Mouse (Mus musculus) liver, embryonic 11.5 days (tissue): ENCODE data around the gene Uchl3. TPM values are rescaled to one million over a fixed set of nuclear protein-coding genes. Genes with fewer than 3 reads are reported as not detected.

Experiments used
- ATAC-seq: fragments of 200-750 bp; cut with Nextera tagmentation; replicated peaks from 2 replicates; pipeline ENCODE4 v1.8.0; 2017; ENCODE audit warnings: moderate number of reproducible peaks, mild to moderate bottlenecking, moderate TSS enrichment, moderate library complexity; ENCODE audit not compliant: low FRiP score
- DNase-seq: peaks from one replicate; pipeline ENCODE4 v3.0.0-alpha.2; 2017; ENCODE audit warnings: low spot score
- H3K27ac ChIP-seq: fragments of 300-500 bp; sonication (generic); 2 replicates; pipeline ENCODE4 v1.5.1; 2014; ENCODE audit warnings: mild to moderate bottlenecking, low read depth, low read length, control low read depth
- H3K27me3 ChIP-seq: fragments of 300-500 bp; sonication (generic); replicated peaks from 2 replicates; pipeline ENCODE4 v1.6.1; 2014; ENCODE audit warnings: low read length, mixed read lengths; ENCODE audit not compliant: control insufficient read depth, insufficient read depth
- H3K36me3 ChIP-seq: fragments of 300-500 bp; sonication (generic); 2 replicates; pipeline ENCODE4 v1.6.1; 2014; ENCODE audit warnings: mild to moderate bottlenecking, low read length, moderate library complexity, mixed read lengths; ENCODE audit not compliant: control insufficient read depth, insufficient read depth
- H3K4me1 ChIP-seq: fragments of 300-500 bp; sonication (generic); replicated peaks from 2 replicates; pipeline ENCODE4 v1.6.1; 2014; ENCODE audit warnings: low read length, mixed read lengths; ENCODE audit not compliant: control insufficient read depth, insufficient read depth
- H3K4me2 ChIP-seq: fragments of 300-500 bp; sonication (generic); 2 replicates; pipeline ENCODE4 v1.6.1; 2014; ENCODE audit warnings: mild to moderate bottlenecking, control low read depth, moderate library complexity
- H3K4me3 ChIP-seq: fragments of 300-500 bp; sonication (generic); 2 replicates; pipeline ENCODE4 v1.5.1; 2014; ENCODE audit warnings: low read depth, low read length, control low read depth
- H3K9ac ChIP-seq: fragments of 300-500 bp; sonication (generic); 2 replicates; pipeline ENCODE4 v1.6.1; 2014; ENCODE audit warnings: low read depth, low read length, control low read depth
- H3K9me3 ChIP-seq: fragments of 300-500 bp; sonication (generic); 2 replicates; pipeline ENCODE4 v1.6.1; 2016; ENCODE audit warnings: low read length, inconsistent platforms, mixed read lengths; ENCODE audit not compliant: control insufficient read depth
- WGBS: fragments of 180-500 bp; shearing (Covaris S2); extraction: QIAGEN DNeasy Blood & Tissue Kit; methylation state at CpG from one replicate; pipeline ENCODE4 v1.1.7; 2014; 5-methylcytosine and 5-hydroxymethylcytosine counted together
- polyA plus RNA-seq: library from polyadenylated mRNA; unstranded; fragments of >200 nt; fragmentation: Nextera tagmentation; extraction: Ambion mirVana; gene quantifications from 2 replicates; pipeline ENCODE4 v1.2.1, GENCODE M21; 2014

Uchl3 gene
- polyA plus RNA-seq, result 184 and 187 TPM in 2 replicates

- under 1% methylated on average over 81 of the region's 81 CpGs for WGBS
- peak within 1 kb of the TSS; percentile 94 for H3K4me3 ChIP-seq
- peak within 1 kb of the TSS; percentile 96 for H3K4me2 ChIP-seq
- H3K27ac ChIP-seq, result 0 out of 2 replicates have a peak within 1 kb of the TSS, but pooled peaks have one; percentile 16
- H3K27me3 ChIP-seq, result no peaks in the 10 kb centered on the region
- H3K9me3 ChIP-seq, result no peaks in the 10 kb centered on the region
- H3K9ac ChIP-seq, result peak within 1 kb of the TSS; percentile 70
- no peaks in the 10 kb centered on the region for H3K36me3 ChIP-seq
- ATAC-seq, result peak; percentile 90
- peak; percentile 96 for DNase-seq
- H3K4me1 ChIP-seq, result 0 out of 2 replicates have a peak, but pooled peaks cover 3% of the 10 kb centered on the region
Measured at GRCm38 (mm10) chr14:101653581-101654525, at the start of gene Uchl3. Gene Uchl3 (plus strand): TSS chr14:101653967.

GRCm38 (mm10) chr14:101605843-101606242, 47.9 kb upstream of the Uchl3 start:
- Histone ChIP-seq H3K4me3 (no peak overlapping the region), H3K4me2 (no peak overlapping the region), H3K9ac (no peak overlapping the region), H3K27ac (no peak overlapping the region), H3K27me3 (peaks cover 15% of the 10 kb centered on the region), H3K36me3 (no peaks in the 10 kb centered on the region), H3K4me1 (no peaks in the 10 kb centered on the region; the same call in 1 of the 2 replicates), H3K9me3 (no peaks in the 10 kb centered on the region)
- 58% methylated on average over 2 of the region's 2 CpGs for WGBS
- ATAC-seq (no peak), DNase-seq (no peak)

- H3K9me3 ChIP-seq, result no peaks in the 10 kb centered on the region
- peak overlapping the region; percentile 98 for H3K4me2 ChIP-seq
- H3K4me3 ChIP-seq, result peak overlapping the region; percentile 78
- peaks cover 15% of the 10 kb centered on the region for H3K27me3 ChIP-seq
- no peaks in the 10 kb centered on the region for H3K36me3 ChIP-seq
- H3K9ac ChIP-seq, result peak overlapping the region; percentile 66
- H3K27ac ChIP-seq, result no peak overlapping the region
- WGBS, result under 1% methylated on average over 62 of the region's 62 CpGs
- DNase-seq, result peak; percentile 63
- H3K4me1 ChIP-seq, result no peaks in the 10 kb centered on the region; the same call in 1 of the 2 replicates
- peak; percentile 39 for ATAC-seq
Measured at GRCm38 (mm10) chr14:101607631-101608518, 45.9 kb upstream of the Uchl3 start.

- Histone ChIP-seq H3K27me3 (peaks cover 15% of the 10 kb centered on the region), H3K27ac (no peak within 1 kb of the TSS; the same call in 1 of the 2 replicates), H3K4me3 (peak within 1 kb of the TSS; percentile 78), H3K4me1 (no peaks in the 10 kb centered on the region; the same call in 1 of the 2 replicates), H3K36me3 (no peaks in the 10 kb centered on the region), H3K9me3 (no peaks in the 10 kb centered on the region), H3K9ac (peak within 1 kb of the TSS; percentile 66), H3K4me2 (peak within 1 kb of the TSS; percentile 98)
- DNase-seq (peak; percentile 78), ATAC-seq (peak; percentile 79)
- under 1% methylated on average over 62 of the region's 62 CpGs for WGBS
Measured at GRCm38 (mm10) chr14:101608519-101609368, 45.0 kb upstream of the Uchl3 start, which contains the start of gene Tbc1d4. Gene Tbc1d4 (minus strand): TSS chr14:101609191.

GRCm38 (mm10) chr14:101610701-101611100, 43.1 kb upstream of the Uchl3 start:
- Histone ChIP-seq H3K9me3 (no peaks in the 10 kb centered on the region), H3K36me3 (no peaks in the 10 kb centered on the region), H3K4me3 (no peak overlapping the region), H3K9ac (no peak overlapping the region), H3K4me1 (no peaks in the 10 kb centered on the region; the same call in 1 of the 2 replicates), H3K27me3 (peaks cover 15% of the 10 kb centered on the region), H3K27ac (no peak overlapping the region), H3K4me2 (no peak overlapping the region)
- 81% methylated on average over 10 of the region's 10 CpGs for WGBS
- ATAC-seq (no peak), DNase-seq (no peak)

- no peak overlapping the region for H3K4me2 ChIP-seq
- H3K9me3 ChIP-seq, result no peaks in the 10 kb centered on the region
- no peak for DNase-seq
- 67% methylated on average over 1 of the region's 1 CpGs for WGBS
- H3K27me3 ChIP-seq, result peaks cover 5% of the 10 kb centered on the region
- H3K36me3 ChIP-seq, result no peaks in the 10 kb centered on the region
- H3K4me3 ChIP-seq, result no peak overlapping the region
- no peak overlapping the region for H3K9ac ChIP-seq
- H3K4me1 ChIP-seq, result no peaks in the 10 kb centered on the region
- no peak overlapping the region for H3K27ac ChIP-seq
- ATAC-seq, result no peak
Measured at GRCm38 (mm10) chr14:101613206-101613605, 40.6 kb upstream of the Uchl3 start.

GRCm38 (mm10) chr14:101616178-101616577, 37.6 kb upstream of the Uchl3 start:
- Histone ChIP-seq H3K4me2 (no peak overlapping the region), H3K9ac (no peak overlapping the region)
- WGBS, result 37% methylated on average over 9 of the region's 9 CpGs

More at GRCm38 (mm10) chr14:101616178-101616577, 37.6 kb upstream of the Uchl3 start:
- H3K36me3 ChIP-seq, result no peaks in the 10 kb centered on the region
- H3K4me3 ChIP-seq, result no peak overlapping the region
- H3K4me1 ChIP-seq, result no peaks in the 10 kb centered on the region
- DNase-seq (no peak), ATAC-seq (no peak)
- no peaks in the 10 kb centered on the region for H3K9me3 ChIP-seq
- no peaks in the 10 kb centered on the region for H3K27me3 ChIP-seq
- H3K27ac ChIP-seq, result no peak overlapping the region
